Mouse (Mus musculus): ENCODE results near the gene Yif1b.
"Not testable (repeated sequence)": the region's sequence is repeated elsewhere in the genome, so short reads cannot be mapped to it uniquely, and the experiment has no call there.

The Yif1b gene

DNA sequence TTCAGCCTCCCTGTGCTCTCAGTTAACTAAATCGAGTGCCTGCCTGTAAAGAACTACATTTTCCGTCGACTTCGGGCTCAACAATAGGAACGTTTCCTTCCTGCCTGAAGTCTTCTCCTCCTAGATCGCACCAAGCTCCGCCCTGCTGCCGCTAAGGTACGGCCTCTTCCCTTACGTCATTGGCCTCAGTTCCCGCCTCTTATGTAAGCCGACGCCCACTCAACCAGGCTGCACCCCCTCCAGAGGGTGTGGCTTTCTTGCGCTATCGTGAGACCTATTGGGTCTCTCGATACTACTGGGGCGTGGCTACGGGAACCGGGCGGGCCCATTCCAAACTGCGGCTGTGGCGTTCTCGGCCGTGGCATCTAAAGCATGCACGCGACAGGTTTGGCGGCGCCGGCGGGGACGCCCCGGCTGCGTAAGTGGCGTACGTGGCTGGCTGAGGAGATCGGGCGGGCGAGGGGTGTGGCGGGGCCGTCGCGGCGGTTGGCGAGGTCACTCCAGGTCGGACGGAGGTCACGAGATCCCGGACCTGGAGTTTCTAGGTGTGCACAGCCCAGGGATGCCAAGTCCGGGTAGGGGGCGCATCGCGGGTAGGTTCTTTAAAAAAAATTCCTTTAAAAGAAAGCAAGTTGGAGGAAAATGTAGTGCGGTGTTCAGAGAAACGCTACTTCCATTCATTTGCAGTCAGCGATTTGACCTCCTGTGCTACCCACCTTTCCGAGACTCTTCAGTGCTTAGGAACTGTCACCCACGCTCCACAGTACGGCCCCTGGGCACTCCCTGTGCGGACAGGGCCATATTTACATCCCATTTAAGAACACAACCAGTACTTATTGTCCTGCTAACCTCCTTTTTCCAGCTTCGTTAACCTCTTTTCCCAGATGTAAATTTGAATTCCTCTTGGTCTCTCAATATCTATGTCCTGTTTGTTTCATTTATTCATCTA, at the start of gene Yif1b:
Gene Yif1b, plus strand, starts transcription at position 311 of the 949 bp plus-strand sequence.
- DNase-seq (ENCODE audit: inconsistent ontology term), result peak; percentile 100

DNA sequence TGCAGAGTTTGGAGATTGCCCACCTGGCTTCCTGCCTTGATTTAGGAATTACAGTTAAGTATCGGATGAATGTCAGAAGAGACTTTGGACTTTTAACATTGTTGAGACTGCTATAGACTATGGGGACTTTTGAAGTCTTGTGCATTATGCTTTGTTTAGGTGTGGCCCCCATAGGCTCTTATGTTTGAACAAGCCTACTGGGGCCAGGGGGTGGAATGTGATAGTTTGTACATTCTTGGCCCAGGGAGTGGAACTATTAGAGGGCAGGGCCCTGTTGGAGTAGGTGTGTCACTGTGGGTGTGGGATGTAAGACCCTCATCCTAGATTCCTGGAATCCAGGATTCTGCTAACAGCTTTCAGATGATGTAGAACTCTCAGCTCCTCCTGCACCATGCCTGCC, 43.9 kb upstream of the Yif1b start:
- DNase-seq (ENCODE audit: inconsistent ontology term), result not testable (repeated sequence)

DNA sequence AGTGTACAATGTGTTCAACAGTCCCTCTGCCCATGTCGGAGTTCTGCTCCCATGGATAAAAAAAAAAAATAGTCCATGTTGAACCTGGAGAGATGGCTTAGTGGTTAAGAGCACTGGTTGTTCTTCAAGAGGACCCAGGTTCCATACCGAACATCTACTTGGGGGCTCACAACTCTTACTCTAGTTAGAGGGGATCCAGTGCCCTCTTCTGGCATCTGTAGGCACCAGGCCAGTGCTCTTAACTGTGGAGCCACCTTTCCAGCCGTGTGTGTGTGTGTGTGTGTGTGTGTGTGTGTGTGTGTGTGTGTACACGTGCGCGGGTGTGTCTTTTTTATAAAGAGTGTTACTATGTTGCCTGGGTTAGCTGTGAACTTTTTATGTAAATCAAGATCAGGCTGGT, 35.6 kb upstream of the Yif1b start:
- no peak for DNase-seq (ENCODE audit: inconsistent ontology term)

DNA sequence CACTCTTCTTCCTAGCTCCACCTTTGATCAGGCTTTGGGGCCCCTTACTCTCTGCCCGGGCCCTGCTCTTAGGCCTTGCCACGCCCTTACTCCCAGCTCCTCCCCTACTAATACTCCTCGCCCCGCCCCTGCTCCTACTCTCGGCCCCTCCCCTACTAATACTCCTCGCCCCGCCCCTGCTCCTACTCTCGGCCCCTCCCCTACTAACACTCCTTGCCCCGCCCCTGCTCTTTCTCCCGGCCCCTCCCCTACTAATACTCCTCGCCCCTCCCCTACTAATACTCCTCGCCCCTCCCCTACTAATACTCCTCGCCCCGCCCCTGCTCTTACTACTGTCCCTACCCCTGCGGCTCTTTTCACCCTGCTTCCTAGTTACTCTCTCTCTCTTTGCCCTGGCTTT, 27.1 kb upstream of the Yif1b start:
- DNase-seq (ENCODE audit: inconsistent ontology term), result not testable (repeated sequence)

DNA sequence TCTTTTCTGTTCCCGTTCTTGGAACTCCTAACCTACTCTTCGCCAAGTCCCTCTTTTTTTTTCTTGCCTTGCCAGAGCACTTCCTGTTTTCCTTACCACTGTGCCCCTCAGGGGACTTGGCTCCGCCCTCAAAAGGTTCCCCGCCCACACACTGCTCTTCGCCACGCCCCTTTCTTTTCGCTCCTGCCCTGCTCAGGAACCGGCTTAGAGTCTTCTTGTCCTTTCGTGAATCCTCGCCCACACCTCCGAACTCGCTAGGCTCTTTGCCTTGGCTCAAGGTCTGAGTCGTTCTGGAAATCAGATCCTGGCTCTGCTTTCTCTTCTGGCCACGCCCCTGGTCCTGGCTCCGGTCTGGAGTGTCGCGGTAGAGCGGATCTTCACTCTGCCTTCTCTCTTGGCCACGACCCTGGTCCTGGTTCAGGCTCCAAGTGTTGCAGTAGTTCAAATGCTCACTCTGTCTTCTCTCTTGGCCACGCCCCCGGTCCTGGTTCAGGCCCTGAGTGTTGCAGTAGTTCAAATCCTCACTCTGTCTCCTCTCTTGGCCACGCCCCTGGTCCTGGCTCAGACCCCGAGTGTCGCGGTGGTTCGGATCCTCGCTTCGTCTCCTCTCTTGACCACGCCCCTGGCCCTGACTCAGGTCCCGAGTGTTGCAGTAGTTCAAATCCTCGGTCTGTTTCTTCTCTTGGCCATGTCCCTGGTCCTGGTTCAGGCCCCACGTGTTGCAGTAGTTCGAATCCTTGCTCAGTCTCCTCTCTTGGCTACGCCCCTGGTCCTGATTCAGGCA, 26.5 kb upstream of the Yif1b start:
- DNase-seq (ENCODE audit: inconsistent ontology term), result peak; percentile 90

DNA sequence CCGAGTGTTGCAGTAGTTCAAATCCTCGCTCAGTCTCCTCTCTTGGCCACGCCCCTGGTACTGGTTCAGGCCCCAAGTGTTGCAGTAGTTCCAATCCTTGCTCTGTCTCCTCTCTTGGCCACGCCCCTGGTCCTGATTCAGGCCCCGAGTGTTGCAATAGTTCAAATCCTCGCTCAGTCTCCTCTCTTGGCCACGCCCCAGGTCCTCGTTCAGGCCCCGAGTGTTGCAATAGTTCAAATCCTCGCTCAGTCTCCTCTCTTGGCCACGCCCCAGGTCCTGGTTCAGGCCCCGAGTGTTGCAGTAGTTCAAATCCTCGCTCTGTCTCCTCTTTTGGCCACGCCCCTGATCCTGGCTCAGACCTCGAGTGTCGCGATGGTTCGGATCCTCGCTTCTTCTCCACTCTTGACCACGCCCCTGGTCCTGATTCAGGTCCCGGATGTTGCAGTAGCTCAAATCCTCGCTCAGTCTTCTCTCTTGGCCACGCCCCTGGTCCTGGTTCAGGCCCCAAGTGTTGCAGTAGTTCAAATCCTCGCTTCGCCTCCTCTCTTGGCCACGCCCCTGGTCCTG, 25.8 kb upstream of the Yif1b start:
- DNase-seq (ENCODE audit: inconsistent ontology term), result no peak

DNA sequence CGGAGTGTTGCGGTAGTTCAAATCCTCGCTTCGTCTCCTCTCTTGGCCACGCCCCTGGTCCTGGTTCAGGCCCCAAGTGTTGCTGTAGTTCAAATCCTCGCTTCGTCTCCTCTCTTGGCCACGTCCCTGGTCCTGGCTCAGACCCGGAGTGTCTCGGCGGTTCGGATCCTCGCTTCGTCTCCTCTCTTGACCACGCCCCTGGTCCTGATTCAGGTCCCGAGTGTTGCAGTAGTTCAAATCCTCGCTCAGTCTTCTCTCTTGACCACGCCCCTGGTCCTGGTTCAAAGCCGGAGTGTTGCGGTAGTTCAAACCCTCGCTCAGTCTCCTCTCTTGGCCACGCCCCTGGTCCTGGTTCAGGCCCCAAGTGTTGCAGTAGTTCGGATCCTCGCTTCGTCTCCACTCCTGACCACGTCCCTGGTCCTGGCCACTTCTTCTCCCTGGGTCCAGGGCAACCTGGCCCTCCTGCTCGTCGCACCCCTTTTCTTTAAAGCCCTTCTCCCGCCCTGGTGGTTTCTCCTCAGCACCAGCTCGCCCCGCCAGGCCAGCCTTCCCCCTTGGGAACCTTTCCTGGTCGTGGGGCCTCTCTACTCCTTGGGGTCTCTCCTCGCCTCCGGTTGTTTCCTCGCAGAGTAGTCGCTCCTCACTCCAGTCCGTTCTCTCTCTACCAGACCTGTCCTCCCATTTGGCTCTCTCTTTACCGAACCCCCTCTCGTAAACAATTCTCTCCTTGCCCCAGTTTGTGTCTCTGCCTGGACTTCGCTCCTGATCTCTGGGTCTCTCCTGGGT, 25.2 kb upstream of the Yif1b start:
- DNase-seq (ENCODE audit: inconsistent ontology term), result not testable (repeated sequence)

DNA sequence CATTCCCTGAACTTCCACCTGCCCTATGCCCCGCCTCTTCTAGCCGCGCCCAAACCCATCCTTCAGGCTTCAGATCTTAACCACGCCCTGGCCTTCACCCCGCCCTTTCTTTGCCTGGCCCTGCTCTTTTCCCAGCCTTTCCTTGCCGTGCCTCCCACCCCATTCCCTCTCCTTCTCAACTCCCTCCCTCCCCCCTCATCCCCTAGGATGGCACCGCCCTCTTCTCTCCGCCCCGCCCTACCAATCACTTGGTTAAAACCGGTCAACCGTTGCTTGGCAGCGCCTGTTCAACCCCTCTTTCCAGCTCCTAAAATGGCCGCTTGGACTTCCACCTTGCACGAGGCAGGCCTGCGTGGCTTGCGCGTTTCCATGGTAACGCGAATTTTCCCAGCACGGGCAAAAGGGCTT, 24.4 kb upstream of the Yif1b start, which contains the start of gene Catsperg1:
Gene Catsperg1, minus strand, starts transcription at position 361 of the 408 bp plus-strand sequence.
- no peak for DNase-seq (ENCODE audit: inconsistent ontology term)

DNA sequence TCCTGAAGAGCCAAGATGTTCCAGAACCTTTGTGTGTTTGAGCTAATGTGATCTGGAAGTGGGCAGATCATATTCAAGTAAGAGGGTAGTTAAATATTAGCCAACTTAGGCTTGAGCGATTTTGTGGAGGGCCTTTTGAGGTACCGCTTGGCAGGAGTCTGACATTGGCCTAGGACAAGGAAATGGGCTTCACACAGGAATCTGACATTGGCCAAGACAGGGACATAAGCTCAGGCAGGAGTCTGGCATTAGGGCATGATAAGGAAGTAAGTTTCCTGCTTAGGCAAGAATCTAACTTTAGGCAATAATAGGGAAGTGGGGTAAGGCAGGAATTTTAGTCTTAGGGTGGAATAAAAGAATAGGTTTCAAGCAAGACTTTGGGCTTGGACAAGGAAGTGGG, 23.9 kb upstream of the Yif1b start:
- no peak for DNase-seq (ENCODE audit: inconsistent ontology term)

DNA sequence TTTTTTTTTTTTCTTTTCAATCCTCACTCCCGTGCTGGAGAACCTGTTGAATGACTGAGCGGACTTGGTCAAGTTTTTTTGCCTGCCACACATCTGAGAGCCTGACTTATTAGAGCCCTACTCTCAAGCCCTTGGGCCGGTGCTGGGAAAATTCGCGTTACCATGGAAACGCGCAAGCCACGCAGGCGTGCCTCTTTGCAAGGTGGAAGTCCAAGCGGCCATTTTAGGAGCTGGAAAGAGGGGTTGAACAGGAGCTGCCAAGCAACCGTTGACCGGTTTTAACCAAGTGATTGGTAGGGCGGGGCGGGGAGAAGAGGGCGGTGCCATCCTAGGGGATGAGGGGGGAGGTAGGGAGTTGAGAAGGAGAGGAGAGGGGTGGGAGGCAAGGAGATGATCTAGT, 23.3 kb upstream of the Yif1b start:
- no peak for DNase-seq (ENCODE audit: inconsistent ontology term)

DNA sequence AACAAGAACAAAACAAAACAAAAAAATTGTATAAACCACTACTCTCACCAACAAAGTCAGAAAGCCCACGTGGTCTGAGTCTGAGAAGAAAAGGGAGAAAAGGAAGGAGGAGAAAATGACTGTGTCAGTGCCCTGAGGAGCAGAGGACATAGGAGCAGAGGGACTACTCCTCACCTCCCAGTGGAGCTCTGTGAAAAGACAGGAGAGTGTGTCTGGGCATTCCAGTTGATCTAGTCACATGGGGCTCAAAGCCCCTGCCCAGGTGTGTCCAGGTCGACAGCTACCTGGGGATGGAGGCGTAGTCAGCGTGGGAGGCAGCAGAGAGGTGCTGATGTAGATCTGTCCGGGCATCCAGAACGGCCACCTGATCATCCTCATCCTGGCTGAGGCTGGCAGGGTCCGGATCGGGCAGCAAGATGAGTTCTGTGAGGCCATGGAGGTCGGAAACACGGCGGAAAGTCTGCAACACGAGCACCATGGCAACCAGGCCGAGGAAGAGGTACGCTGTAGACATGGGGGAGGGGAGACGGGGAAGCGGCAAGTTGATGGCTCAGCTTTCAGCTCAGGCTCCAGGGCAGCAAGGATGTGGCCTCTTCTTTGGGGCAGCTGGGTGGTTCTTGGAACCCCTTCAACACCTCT, 13.3 kb upstream of the Yif1b start:
- DNase-seq (ENCODE audit: inconsistent ontology term), result no peak

DNA sequence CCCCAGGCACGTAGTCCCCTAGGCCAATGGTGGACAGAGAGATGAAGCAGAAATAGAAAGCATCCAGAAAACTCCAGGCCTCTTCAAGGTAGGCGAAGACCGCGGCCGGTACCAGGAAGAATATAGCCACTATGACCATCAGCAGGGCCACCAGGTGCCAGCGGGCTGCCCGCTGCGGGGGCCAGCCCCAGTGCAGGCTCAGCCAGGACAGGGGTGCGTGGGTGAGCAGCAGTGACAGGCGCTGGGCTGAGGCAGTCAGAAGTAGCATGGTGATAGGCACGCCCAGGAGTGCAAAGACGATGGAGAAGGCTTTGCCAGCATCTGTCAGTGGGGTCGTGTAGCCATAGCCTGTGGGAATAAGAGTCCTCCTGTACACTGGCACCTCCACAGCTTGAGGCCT, 12.6 kb upstream of the Yif1b start:
- DNase-seq (ENCODE audit: inconsistent ontology term), result no peak

DNA sequence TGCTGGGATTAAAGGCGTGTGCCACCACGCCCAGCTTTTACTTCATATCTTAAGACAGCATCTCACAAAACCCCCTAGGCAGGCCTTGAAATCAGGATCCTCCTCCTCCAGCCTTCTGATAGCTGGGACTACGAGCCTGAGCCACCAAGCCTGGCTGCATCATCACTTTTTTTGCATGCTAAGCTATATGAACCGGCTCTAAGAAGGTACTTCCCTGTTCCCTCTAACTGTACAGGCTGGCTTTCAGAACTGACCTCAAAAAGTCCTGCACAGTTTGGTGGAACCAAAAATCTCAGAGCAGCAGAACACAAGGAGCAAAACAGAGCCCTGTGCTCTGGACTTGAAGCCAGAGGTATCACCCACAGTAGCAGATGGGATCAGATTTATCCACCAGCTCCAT, 9.9 kb upstream of the Yif1b start:
- DNase-seq (ENCODE audit: inconsistent ontology term), result no peak

DNA sequence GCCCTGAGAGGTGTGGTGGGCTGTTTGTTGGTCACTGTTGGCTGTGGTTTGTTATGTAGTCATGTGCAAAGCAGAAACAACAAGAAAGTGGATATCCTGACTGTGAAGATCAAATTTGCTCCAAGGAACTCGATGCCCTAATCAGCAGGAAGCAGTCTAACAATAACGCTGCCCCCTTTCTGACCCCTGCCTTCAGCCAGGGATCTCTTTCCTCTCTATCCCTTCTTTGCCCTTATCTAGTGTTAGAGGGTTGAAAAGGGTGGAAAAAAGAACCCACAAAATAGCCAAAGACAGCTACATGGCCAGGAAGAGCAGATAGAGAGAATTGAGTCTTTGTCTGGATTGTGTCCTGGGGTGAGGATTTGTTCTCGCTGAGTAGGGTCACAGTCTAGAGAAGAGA, 7.6 kb upstream of the Yif1b start:
- no peak for DNase-seq (ENCODE audit: inconsistent ontology term)

DNA sequence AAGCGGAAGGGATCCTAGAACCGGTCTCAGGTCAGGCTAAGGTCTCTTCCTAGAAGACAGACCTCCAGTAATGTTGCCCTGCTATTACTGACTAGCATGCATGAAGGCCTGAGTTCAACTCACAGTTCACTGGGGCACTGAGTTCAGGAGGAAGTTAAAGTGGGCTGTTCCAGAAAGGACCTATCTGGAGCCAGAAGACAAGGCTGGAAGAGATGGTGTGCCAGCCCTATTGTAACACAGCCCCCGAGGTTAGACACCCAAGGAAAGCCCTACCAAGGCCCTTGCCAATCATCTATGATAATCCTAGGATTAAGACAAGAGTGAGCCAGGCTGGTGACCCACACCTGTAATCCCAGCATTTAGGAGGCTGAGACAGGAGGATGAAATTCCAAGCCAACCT, 6.6 kb upstream of the Yif1b start:
- DNase-seq (ENCODE audit: inconsistent ontology term), result no peak

DNA sequence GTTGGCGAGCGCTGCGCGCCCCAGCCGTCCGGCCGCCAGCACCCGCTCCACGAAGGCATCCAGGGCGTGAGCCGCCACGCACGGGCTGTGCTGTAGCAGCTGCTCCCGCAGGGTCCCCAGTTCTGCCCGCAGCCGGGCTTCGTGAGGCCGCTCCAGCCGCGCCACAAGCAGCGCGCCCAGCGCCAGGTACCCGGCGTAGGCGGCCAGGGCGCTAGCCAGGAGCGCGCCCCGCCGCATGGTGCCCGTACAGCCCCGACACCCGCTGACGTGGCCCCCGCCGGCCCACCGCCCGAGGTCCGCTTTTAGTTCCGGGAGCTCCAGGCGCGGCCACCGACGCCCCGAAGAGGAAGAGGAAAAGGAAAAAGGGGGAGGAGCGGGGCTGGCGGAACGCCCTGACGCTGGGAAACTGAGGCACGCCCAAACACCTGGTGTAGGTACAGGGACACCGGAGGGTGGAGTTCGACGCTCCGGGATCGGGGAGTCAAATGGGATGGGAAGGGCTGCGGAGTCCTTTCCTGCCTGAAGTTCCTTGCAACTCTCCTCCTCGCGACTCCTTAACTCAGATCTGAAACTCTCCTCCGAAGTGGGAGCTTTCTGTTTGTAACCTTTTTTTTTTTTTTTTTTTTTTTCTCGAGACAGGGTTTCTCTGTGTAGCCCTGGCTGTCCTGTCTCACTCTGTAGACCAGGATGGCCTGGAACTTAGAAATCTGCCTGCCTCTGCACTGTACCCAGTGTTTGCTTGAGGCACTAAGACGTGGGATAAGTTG, 5.7 kb upstream of the Yif1b start, which contains the start of gene Kcnk6:
Gene Kcnk6, minus strand, starts transcription at position 269 of the 767 bp plus-strand sequence.
- peak; percentile 36 for DNase-seq (ENCODE audit: inconsistent ontology term)

DNA sequence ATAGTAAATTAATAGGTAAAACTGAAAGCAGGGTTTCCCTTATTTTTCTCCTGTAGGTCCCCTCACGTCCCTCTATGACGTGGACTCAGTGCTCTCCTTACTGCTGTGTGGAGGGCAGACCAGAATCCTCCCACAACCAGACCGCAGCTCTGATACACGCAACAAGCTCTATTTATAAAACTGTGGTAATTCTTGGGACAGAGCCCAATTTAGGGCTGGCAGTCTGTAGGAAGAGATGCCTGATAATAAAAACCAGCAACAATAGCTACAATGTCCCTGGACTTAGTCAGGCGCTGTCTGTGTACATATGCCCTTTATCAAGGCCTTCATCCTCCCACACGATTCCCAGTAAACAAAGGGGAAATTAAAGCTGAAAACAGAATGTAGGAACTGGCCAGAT, 4.4 kb upstream of the Yif1b start:
- DNase-seq (ENCODE audit: inconsistent ontology term), result peak; percentile 75

DNA sequence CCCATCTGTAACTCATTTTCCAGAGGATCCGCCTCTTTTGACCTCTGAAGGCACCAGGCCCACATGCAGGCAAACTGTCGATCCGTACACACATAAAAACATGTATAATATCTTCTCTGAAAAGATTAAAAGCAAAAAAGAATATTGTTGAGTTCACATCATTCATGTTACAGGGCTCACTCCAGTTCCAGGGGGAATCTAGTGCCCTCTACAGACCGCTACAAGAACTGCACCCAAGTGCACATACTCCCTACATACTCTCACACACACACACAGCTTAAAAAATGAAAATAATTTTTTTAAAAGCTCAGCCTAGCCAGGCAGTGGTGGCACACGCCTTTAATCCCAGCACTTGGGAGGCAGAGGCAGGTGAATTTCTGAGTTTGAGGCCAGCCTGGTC, 3.5 kb upstream of the Yif1b start:
- DNase-seq (ENCODE audit: inconsistent ontology term), result no peak

DNA sequence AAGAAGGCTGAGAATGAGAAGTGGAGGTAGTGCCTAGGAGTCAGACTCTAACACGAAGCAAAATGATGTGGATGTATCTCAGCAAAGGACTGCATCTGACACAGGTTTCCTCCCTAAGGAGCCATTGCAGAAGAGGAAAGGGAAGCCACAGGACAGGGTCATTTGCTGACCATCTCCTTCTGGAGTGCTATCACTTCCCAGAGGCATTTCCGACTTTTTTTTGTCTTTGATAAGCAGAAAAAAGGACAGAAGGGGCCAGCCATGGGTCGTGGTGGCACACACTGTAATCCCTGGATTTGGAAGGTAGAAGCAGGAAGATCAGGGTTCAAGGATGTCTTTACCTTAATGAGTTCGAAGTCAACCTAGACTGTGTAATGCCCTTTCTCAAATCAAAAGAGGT, 1.5 kb upstream of the Yif1b start:
- DNase-seq (ENCODE audit: inconsistent ontology term), result no peak

DNA sequence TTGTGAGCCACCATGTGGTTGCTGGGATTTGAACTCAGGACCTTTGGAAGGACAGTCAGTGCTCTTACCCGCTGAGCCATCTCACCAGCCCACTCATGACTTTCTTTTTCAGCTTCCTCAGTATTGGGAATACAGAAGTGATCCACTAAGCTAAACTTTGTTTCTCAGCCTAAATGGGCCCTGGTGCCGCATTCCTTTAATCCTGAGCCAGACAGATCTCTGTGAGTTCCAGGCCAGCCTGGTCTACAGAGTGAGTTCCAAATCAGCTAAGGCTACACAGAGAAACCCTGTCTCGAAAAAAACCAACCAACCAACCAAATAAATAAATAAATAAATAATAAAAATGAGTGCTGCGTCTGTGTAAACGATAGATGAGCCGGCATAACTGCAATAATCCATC, 533 bp upstream of the Yif1b start:
- not testable (repeated sequence) for DNase-seq (ENCODE audit: inconsistent ontology term)
